Mouse (Mus musculus): ENCODE measurements around the gene 4931428F04Rik.
"Not testable (repeated sequence)": the region's sequence is repeated elsewhere in the genome, so short reads cannot be mapped to it uniquely, and the experiment has no call there.

The 4931428F04Rik gene

DNA sequence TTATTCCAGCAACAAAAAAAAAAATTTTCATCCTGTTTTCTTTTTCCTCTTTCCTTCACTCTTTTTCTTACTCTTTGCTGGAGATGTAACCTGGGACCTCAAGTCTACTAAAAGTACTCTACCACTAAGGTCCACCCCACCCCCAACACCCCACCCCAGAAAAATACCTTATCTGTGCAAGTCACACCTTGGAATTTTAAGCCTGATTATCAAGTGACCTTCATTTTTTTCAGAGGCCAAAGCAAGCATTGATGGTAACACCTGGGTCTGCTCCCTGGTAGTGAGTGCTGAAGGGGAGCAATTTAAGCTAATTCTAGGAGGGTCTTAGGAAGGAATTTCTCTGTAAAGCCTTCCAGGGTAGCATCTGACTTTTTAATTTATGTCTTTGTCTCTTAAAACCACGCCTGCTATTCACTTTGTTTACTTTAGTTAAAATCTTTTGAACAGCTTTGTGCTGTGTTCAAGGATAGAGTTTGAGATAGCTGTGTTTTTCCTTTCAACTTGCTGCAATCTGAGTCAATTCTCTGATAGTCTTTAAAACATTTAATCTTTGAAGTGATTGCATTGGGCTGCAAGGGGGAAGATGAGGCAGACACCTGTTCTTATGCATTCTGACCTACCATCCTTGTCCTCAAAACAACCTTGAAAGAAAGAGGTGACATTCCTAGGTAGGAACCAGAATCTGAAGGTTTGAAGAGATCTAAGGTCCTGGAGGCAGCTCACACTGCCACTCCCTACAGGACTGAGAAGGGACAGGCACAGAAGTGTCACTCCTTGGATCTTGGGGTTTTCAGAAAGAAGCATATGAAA, 56.3 kb downstream of the 4931428F04Rik start:
- in situ Hi-C loops (cut with MboI, MseI), result no loop called here

GRCm38 (mm10) chr8:105232321-105232693, 57.4 kb downstream of the 4931428F04Rik start:
- in situ Hi-C loops (cut with MboI, MseI), result not testable (repeated sequence)

GRCm38 (mm10) chr8:105231503-105232320, 58.0 kb downstream of the 4931428F04Rik start:
- in situ Hi-C loops (cut with MboI, MseI), result no loop called here
